Mouse (Mus musculus) liver, embryonic 14.5 days (tissue): ENCODE data around the gene Gm13128. TPM values are rescaled to one million over a fixed set of nuclear protein-coding genes. Genes with fewer than 3 reads are reported as not detected.
"Not testable (repeated sequence)": the region's sequence is repeated elsewhere in the genome, so short reads cannot be mapped to it uniquely, and the experiment has no call there.

Source experiments
- ATAC-seq: fragments of 200-750 bp; cut with Nextera tagmentation; 2 replicates; pipeline ENCODE4 v1.8.0; 2017; ENCODE audit warnings: moderate number of reproducible peaks, mild to moderate bottlenecking, moderate library complexity; ENCODE audit not compliant: insufficient read depth
- DNase-seq, 3 experiments: peaks; one replicate each; pipeline ENCODE4 v3.0.0-alpha.2; 2012 to 2013; ENCODE audit warnings: low read depth in 3 of 3, low spot score in 3 of 3
- H3K27ac ChIP-seq: fragments of 300-500 bp; sonication (generic); 2 replicates; pipeline ENCODE4 v1.5.1; 2014; ENCODE audit warnings: moderate library complexity, mild to moderate bottlenecking, control low read depth, inconsistent platforms
- H3K27me3 ChIP-seq: fragments of 300-500 bp; sonication (generic); 2 replicates; pipeline ENCODE4 v1.6.1; 2014; ENCODE audit warnings: mild to moderate bottlenecking, low read length, moderate library complexity; ENCODE audit not compliant: control insufficient read depth, insufficient read depth
- H3K36me3 ChIP-seq: fragments of 300-500 bp; sonication (generic); replicated peaks from 2 replicates; pipeline ENCODE4 v1.6.1; 2014; ENCODE audit warnings: low read depth; ENCODE audit not compliant: control insufficient read depth, insufficient read depth
- H3K4me1 ChIP-seq, 2 experiments: fragments of 200-500 bp in 1 of 2; fragments of 300-500 bp in 1 of 2; sonication (generic) in 1 of 2; replicated peaks; 2 replicates each; pipeline ENCODE4 v1.6.1; 2012 to 2014; ENCODE audit warnings: antibody characterized with exemption in 1 of 2, inconsistent platforms in 1 of 2, low read length in 1 of 2; ENCODE audit not compliant: control insufficient read depth in 2 of 2, insufficient read depth in 2 of 2
- H3K4me2 ChIP-seq: fragments of 300-500 bp; sonication (generic); 2 replicates; pipeline ENCODE4 v1.6.1; 2014; ENCODE audit warnings: low read depth, mild to moderate bottlenecking, control low read depth, moderate library complexity
- H3K4me3 ChIP-seq, 2 experiments: fragments of 200-500 bp in 1 of 2; fragments of 300-500 bp in 1 of 2; sonication (generic) in 1 of 2; 2 replicates each; pipeline ENCODE4 v1.5.1; 2012 to 2014; ENCODE audit warnings: low read depth in 2 of 2, low read length in 2 of 2, mild to moderate bottlenecking in 2 of 2, control low read depth in 1 of 2, inconsistent platforms in 1 of 2, moderate library complexity in 1 of 2; ENCODE audit not compliant: insufficient read depth in 1 of 2
- H3K9ac ChIP-seq: fragments of 300-500 bp; sonication (generic); replicated peaks from 2 replicates; pipeline ENCODE4 v1.6.1; 2014; ENCODE audit warnings: mild to moderate bottlenecking, control low read depth, moderate library complexity
- H3K9me3 ChIP-seq: fragments of 300-500 bp; sonication (generic); 2 replicates; pipeline ENCODE4 v1.6.1; 2016; ENCODE audit warnings: low read length, mixed read lengths; ENCODE audit not compliant: control insufficient read depth
- WGBS: fragments of 180-500 bp; shearing (Covaris S2); extraction: QIAGEN DNeasy Blood & Tissue Kit; methylation state at CpG from one replicate; pipeline ENCODE4 v1.1.7; 2014; ENCODE audit not compliant: insufficient replicate concordance; 5-methylcytosine and 5-hydroxymethylcytosine counted together
- polyA plus RNA-seq, 2 experiments: library from polyadenylated mRNA; depleted of rRNA in 1 of 2; stranded (reverse) in 1 of 2; unstranded in 1 of 2; fragments of >200 nt; fragmentation: Nextera tagmentation in 1 of 2; extraction: Ambion mirVana in 1 of 2; gene quantifications; 2 replicates each; pipeline versions ENCODE4 v1.2.1 to v1.2.3; 2012 to 2014

The Gm13128 gene
- polyA plus RNA-seq (2012; rRNA removed) (not detected in 2 replicates), polyA plus RNA-seq (2014; fragmentation: Nextera tagmentation; extraction: Ambion mirVana) (not detected in 2 replicates)

GRCm38 (mm10) chr4:144329949-144330348 is at the start of gene Gm13128:
TSS of gene Gm13128 (plus strand) at chr4:144330249.
- H3K27me3 ChIP-seq, H3K4me1 ChIP-seq, H3K4me3 ChIP-seq, H3K9me3 ChIP-seq, DNase-seq, H3K4me2 ChIP-seq, H3K9ac ChIP-seq, ATAC-seq, H3K27ac ChIP-seq, H3K36me3 ChIP-seq: not testable (repeated sequence)
- WGBS, result 35% methylated on average over 4 of the region's 4 CpGs

- not testable (repeated sequence) for H3K9me3 ChIP-seq, H3K4me3 ChIP-seq, H3K9ac ChIP-seq, H3K27me3 ChIP-seq, H3K36me3 ChIP-seq, H3K4me1 ChIP-seq, ATAC-seq, H3K4me2 ChIP-seq, DNase-seq, H3K27ac ChIP-seq
- WGBS, result 31% methylated on average over 1 of the region's 1 CpGs
Observed at GRCm38 (mm10) chr4:144280388-144280787, 49.7 kb upstream of the Gm13128 start, which contains the start of gene Pramel5. TSS of gene Pramel5 (minus strand) at chr4:144280488.

- not testable (repeated sequence) for H3K27me3 ChIP-seq, H3K36me3 ChIP-seq, H3K9me3 ChIP-seq, H3K4me3 ChIP-seq, H3K9ac ChIP-seq, ATAC-seq, H3K27ac ChIP-seq, DNase-seq, H3K4me2 ChIP-seq, H3K4me1 ChIP-seq
- WGBS, result 32% methylated on average over 1 of the region's 1 CpGs
Observed at GRCm38 (mm10) chr4:144299414-144299813, 30.6 kb upstream of the Gm13128 start.

GRCm38 (mm10) chr4:144312666-144313460 is 17.2 kb upstream of the Gm13128 start:
- not testable (repeated sequence) for ATAC-seq, H3K27ac ChIP-seq, H3K4me2 ChIP-seq, DNase-seq, H3K9ac ChIP-seq, H3K4me1 ChIP-seq, H3K36me3 ChIP-seq, H3K9me3 ChIP-seq, H3K4me3 ChIP-seq, H3K27me3 ChIP-seq
- WGBS, result 58% methylated on average over 2 of the region's 2 CpGs

GRCm38 (mm10) chr4:144335856-144336255 is 5.8 kb downstream of the Gm13128 start:
- H3K9me3 ChIP-seq, ATAC-seq: not testable (repeated sequence)

GRCm38 (mm10) chr4:144357642-144358041 is 27.6 kb downstream of the Gm13128 start, which contains the start of gene Gm13119:
TSS of gene Gm13119 (plus strand) at chr4:144357942.
- not testable (repeated sequence) for H3K9ac ChIP-seq, H3K9me3 ChIP-seq, ATAC-seq, H3K27me3 ChIP-seq, H3K4me1 ChIP-seq, DNase-seq, H3K36me3 ChIP-seq, H3K4me3 ChIP-seq, H3K4me2 ChIP-seq, H3K27ac ChIP-seq
- 66% methylated on average over 3 of the region's 3 CpGs for WGBS

More at GRCm38 (mm10) chr4:144335856-144336255, 5.8 kb downstream of the Gm13128 start:
- H3K27ac ChIP-seq, DNase-seq, H3K4me1 ChIP-seq, H3K27me3 ChIP-seq, H3K36me3 ChIP-seq, H3K9ac ChIP-seq, H3K4me2 ChIP-seq, H3K4me3 ChIP-seq: not testable (repeated sequence)
- WGBS, result 58% methylated on average over 2 of the region's 3 CpGs
